Mouse (Mus musculus) mouse embryonic stem cell (cell line): ENCODE measurements around the gene AI481877.

ENCODE experiments used
- in situ Hi-C, 2 experiments: fragments of 300-500 bp; cut with MboI; formaldehyde crosslinking; loops; 1 replicate in 1 of 2; 3 replicates in 1 of 2; pipeline ENCODE4 v1.14.3; 2019 to 2020; ENCODE audit warnings: low sequenced_read_pairs in 2 of 2, low pct_unique_long_range_greater_than_20kb in 1 of 2, mixed read lengths in 1 of 2; ENCODE audit not compliant: unreplicated experiment in 1 of 2

The AI481877 gene

GRCm38 (mm10) chr4:59043891-59044290 lies 94.9 kb downstream of the AI481877 start:
- in situ Hi-C loops: no loop called here

- in situ Hi-C loops: no loop called here
These were observed 95.7 kb downstream of the AI481877 start for GRCm38 (mm10) chr4:59043074-59043473.

- in situ Hi-C loops: no loop called here
These were observed 98.1 kb downstream of the AI481877 start for GRCm38 (mm10) chr4:59040397-59041287.

- in situ Hi-C loops: no loop called here
These were observed 101.3 kb downstream of the AI481877 start for GRCm38 (mm10) chr4:59037525-59037924.

- in situ Hi-C loops: no loop called here
These were observed 102.2 kb downstream of the AI481877 start for GRCm38 (mm10) chr4:59036490-59037127.

GRCm38 (mm10) chr4:59035786-59036350 lies 102.9 kb downstream of the AI481877 start:
- in situ Hi-C loops: no loop called here

- in situ Hi-C loops: no loop called here
These were observed 103.6 kb downstream of the AI481877 start, which contains the start of gene Gng10 for GRCm38 (mm10) chr4:59034918-59035785. Gene Gng10, plus strand, starts transcription at chr4:59035088.

GRCm38 (mm10) chr4:59034325-59034917 lies 104.4 kb downstream of the AI481877 start:
- in situ Hi-C loops: no loop called here

GRCm38 (mm10) chr4:59016922-59017321 lies 121.9 kb downstream of the AI481877 start:
- in situ Hi-C loops: no loop called here

- in situ Hi-C loops: no loop called here
These were observed 123.6 kb downstream of the AI481877 start for GRCm38 (mm10) chr4:59015181-59015580.

- in situ Hi-C loops: no loop called here
These were observed 127.3 kb downstream of the AI481877 start for GRCm38 (mm10) chr4:59011446-59011845.

- in situ Hi-C loops: no loop called here
These were observed 129.1 kb downstream of the AI481877 start for GRCm38 (mm10) chr4:59009696-59010095.

GRCm38 (mm10) chr4:59009186-59009585 lies 129.6 kb downstream of the AI481877 start:
- in situ Hi-C loops: no loop called here

GRCm38 (mm10) chr4:59007974-59008373 lies 130.8 kb downstream of the AI481877 start:
- in situ Hi-C loops: no loop called here

GRCm38 (mm10) chr4:59007016-59007415 lies 131.8 kb downstream of the AI481877 start:
- in situ Hi-C loops: no loop called here

GRCm38 (mm10) chr4:59006211-59006610 lies 132.6 kb downstream of the AI481877 start:
- in situ Hi-C loops: no loop called here

- in situ Hi-C loops: no loop called here
These were observed 135.0 kb downstream of the AI481877 start for GRCm38 (mm10) chr4:59003806-59004200.
